Mouse (Mus musculus): ENCODE results near the gene Tbc1d23.
A peak's percentile ranks its signal among the peaks of the same experiment; 100 is the strongest.
"Not testable (repeated sequence)": the region's sequence is repeated elsewhere in the genome, so short reads cannot be mapped to it uniquely, and the experiment has no call there.

The Tbc1d23 gene

GRCm38 (mm10) chr16:57215957-57216356, 15.3 kb downstream of the Tbc1d23 start:
- peak; percentile 23 for DNase-seq (ENCODE audit: low read depth)

- DNase-seq (ENCODE audit: low read depth): no peak
Measured at GRCm38 (mm10) chr16:57211037-57211436, 20.3 kb downstream of the Tbc1d23 start.

- DNase-seq (ENCODE audit: low read depth): no peak
Measured at GRCm38 (mm10) chr16:57208342-57208741, 23.0 kb downstream of the Tbc1d23 start.

GRCm38 (mm10) chr16:57197281-57197680, 34.0 kb downstream of the Tbc1d23 start:
- DNase-seq (ENCODE audit: low read depth): no peak

GRCm38 (mm10) chr16:57196590-57196989, 34.7 kb downstream of the Tbc1d23 start:
- no peak for DNase-seq (ENCODE audit: low read depth)

GRCm38 (mm10) chr16:57191214-57191613, 40.1 kb downstream of the Tbc1d23 start:
- DNase-seq (ENCODE audit: low read depth): no peak

GRCm38 (mm10) chr16:57190390-57190789, 40.9 kb downstream of the Tbc1d23 start:
- no peak for DNase-seq (ENCODE audit: low read depth)

GRCm38 (mm10) chr16:57189493-57189892, 41.8 kb downstream of the Tbc1d23 start:
- DNase-seq (ENCODE audit: low read depth): no peak

GRCm38 (mm10) chr16:57186618-57187017, 44.7 kb downstream of the Tbc1d23 start:
- DNase-seq (ENCODE audit: low read depth): no peak

- DNase-seq (ENCODE audit: low read depth): no peak
Measured at GRCm38 (mm10) chr16:57182037-57182436, 49.3 kb downstream of the Tbc1d23 start.

GRCm38 (mm10) chr16:57181180-57181579, 50.1 kb downstream of the Tbc1d23 start:
- DNase-seq (ENCODE audit: low read depth): no peak

GRCm38 (mm10) chr16:57177664-57178063, 53.6 kb downstream of the Tbc1d23 start:
- DNase-seq (ENCODE audit: low read depth): no peak

- DNase-seq (ENCODE audit: low read depth): peak; percentile 25
Measured at GRCm38 (mm10) chr16:57177254-57177653, 54.0 kb downstream of the Tbc1d23 start.

GRCm38 (mm10) chr16:57176276-57176675, 55.0 kb downstream of the Tbc1d23 start:
- no peak for DNase-seq (ENCODE audit: low read depth)

GRCm38 (mm10) chr16:57175751-57176150, 55.6 kb downstream of the Tbc1d23 start:
- no peak for DNase-seq (ENCODE audit: low read depth)

- DNase-seq (ENCODE audit: low read depth): not testable (repeated sequence)
Measured at GRCm38 (mm10) chr16:57174480-57174879, 56.8 kb downstream of the Tbc1d23 start.

- no peak for DNase-seq (ENCODE audit: low read depth)
Measured at GRCm38 (mm10) chr16:57171570-57171969, 59.7 kb downstream of the Tbc1d23 start.

- DNase-seq (ENCODE audit: low read depth): no peak
Measured at GRCm38 (mm10) chr16:57171161-57171560, 60.1 kb downstream of the Tbc1d23 start.

- no peak for DNase-seq (ENCODE audit: low read depth)
Measured at GRCm38 (mm10) chr16:57168236-57168635, 63.1 kb downstream of the Tbc1d23 start.

- DNase-seq (ENCODE audit: low read depth): no peak
Measured at GRCm38 (mm10) chr16:57167514-57167912, 63.8 kb downstream of the Tbc1d23 start.

- peak; percentile 84 for DNase-seq (ENCODE audit: low read depth)
Measured at GRCm38 (mm10) chr16:57166611-57167513, 64.4 kb downstream of the Tbc1d23 start, which contains the start of gene Nit2. Nit2 (minus strand) TSS chr16:57167341.

GRCm38 (mm10) chr16:57166086-57166485, 65.2 kb downstream of the Tbc1d23 start:
- no peak for DNase-seq (ENCODE audit: low read depth)

GRCm38 (mm10) chr16:57165157-57165556, 66.1 kb downstream of the Tbc1d23 start:
- DNase-seq (ENCODE audit: low read depth): no peak

GRCm38 (mm10) chr16:57163694-57164093, 67.6 kb downstream of the Tbc1d23 start:
- DNase-seq (ENCODE audit: low read depth): no peak
